Mouse (Mus musculus): ENCODE measurements around the gene Itm2b.

Itm2b gene

DNA sequence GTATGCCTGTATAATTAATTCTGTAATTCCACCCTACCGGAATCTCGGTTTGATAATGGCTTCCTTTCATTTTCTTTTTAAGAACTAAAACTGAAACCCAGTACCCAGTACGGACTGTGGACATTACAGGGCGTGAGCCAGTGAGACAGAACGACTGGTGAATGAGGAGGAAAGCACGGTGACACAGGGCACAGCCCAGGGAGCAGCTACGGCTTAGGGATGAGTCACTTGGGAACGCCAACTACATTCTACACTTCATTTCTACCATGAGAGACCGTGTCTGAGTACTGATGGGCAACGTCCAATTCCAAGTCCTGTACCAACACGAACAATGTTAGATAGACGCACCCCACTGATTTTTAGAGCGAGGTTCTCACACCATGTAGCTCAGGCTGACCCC lies 16.1 kb downstream of the Itm2b start:
- no peak for DNase-seq (ENCODE audit: low spot score)

DNA sequence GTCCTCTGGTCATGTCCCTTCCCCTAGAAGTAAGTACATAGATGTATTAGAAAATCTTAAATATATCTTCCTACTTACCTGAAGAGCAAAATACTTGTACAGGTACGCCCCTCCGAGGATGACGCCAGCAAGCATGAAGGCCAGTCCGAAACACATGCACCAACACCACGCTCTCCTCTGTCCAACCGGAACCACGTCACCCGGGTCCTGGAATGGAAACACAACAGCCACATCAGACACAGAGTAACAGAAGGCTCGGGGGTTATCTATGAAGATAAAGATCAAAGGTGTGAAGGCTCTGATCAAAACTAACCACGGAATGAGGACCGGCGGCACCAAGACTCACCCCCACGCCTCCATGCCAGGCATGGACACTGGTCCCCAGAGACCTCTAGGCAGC lies 16.9 kb downstream of the Itm2b start:
- DNase-seq (ENCODE audit: low spot score): no peak

DNA sequence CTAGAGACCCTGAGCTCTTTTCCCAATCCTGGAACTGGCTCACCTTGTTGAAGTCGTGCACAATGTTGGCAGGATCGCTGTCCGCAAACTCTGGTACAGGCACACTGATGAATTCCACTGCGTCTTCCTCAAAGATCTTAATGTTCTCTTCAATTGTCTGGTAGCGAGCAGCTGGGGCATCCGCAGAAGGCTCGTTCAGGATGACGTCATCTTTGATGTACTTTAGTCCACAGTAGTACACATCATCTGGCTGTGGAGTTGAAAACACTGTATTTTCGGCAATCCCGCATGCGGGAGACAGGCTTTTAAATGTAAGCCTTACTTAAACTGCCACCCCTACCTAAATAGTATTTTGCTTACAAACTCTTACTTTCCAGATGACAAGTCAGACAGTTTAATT lies 18.8 kb downstream of the Itm2b start:
- no peak for DNase-seq (ENCODE audit: low spot score)

DNA sequence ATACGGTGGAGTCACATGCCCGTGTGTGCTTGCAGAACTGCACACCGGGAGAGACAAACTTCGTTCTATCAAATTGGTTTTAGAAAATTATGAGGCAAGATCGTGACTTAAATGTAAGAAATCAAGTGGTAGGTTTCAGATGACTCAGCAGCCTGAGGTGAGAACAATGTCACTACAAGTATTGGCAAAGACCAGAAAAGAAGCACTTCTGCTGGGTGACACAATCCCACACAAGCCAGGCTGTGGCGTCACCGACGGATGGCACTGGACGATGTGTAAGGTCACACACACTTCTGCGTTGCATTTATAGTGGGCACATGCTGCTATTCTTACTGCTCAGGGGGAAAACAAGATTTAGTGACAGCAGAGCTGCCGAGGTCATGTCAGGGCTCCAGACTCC lies 21.3 kb downstream of the Itm2b start:
- no peak for DNase-seq (ENCODE audit: low spot score)

DNA sequence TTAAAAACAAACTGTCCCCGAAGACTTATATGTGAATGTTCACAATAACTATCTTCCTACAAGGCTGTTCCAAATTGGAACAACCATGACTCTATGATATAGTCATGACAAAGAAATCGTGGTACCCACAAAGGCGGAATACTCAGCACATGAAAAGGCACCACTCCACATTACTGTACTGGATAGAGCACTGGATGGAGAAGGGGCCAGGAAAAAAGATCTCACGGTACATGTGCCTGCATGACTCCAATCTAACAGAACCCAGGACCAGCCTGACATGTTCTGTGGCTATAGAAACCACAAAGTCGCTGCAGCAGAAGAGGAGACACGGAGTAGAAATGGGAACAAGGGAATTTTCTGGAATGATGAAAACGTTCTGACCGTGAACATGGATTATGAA lies 30.4 kb downstream of the Itm2b start:
- no peak for DNase-seq (ENCODE audit: low spot score)

DNA sequence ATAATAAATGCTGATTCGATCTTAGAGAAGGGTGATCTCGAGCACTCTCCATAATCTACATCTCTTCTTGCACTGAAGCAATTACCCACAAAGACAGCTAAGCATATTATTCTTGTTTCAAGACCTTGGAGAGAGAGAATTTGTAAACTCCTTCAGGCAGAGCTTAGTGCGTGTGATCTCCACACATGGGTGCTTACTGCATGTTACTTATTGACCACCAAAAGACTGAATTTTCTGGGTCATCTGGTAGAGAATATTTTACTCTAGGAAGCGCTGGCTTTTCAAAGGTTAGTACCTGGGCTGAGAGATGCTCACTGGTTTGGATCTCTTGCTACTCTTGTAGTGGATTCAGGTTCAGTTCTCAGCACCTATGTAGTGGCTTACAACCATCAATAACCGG lies 34.0 kb downstream of the Itm2b start:
- DNase-seq (ENCODE audit: low spot score): no peak

DNA sequence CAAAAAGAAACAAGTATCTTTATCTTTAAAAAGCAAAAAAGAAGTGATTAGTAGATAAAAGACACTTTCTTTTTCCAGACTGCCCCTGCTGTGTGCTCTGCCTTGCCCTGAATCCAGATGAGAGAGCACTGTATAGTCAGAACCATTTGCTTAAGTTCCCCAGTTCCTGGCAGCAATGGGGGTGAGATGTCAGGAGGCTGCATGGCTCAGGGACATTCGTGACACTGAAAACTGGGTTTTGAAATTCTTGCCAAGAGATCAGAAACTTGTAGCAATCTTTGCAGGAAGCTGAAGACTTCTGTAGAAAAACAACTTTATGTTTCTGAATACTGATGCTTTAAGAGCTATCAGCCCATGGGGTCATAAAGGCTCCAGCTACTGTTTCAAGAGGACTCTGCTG lies 35.1 kb downstream of the Itm2b start:
- no peak for DNase-seq (ENCODE audit: low spot score)

DNA sequence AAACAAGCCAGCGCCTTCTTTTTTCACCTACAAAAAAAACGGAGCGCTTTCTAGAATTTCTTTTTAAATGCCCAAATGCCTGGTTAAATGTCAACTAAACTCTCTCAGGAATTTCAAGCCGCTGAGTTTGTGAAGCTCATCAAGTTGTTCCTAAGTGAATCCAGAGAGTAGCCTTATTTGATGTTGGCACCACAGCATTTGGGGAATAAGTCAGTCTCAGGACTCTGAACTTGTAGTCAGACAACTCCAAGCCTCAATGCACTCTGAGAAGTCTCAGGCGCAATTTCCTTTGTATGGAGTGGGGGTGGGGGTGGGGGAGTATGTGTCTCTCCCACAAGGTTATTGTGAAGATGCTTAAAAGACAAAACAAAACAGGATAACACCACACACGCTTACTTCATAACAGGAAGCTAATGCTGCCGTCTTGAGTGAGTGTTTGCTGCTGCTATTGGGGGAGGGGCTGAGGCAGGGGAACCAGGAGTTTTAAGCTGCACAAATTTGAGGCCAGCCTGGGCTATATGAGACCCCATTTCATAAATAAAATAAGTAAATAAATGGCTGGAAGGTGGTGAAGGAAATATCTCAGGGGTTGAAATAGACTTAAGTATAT lies 35.9 kb downstream of the Itm2b start:
- no peak for DNase-seq (ENCODE audit: low spot score)

DNA sequence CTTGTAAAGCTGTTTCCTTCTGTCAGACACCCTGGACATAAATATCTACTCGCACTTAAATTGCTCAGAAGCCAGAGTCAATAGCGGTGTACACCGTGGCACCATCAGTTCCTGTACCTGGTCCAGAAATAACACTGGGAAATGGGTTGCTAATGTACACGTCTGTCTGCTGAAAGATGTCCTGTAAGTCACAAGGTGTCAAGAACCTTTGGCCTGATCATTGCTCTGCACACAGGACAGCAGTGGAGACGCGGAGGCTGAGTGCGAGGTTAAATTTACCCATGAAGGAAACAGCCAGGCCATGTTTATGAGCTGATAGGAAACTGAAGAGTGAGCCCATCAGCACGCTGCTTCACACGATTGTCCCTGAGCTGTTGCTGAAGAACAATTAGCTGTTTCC lies 37.8 kb downstream of the Itm2b start:
- DNase-seq (ENCODE audit: low spot score): no peak

DNA sequence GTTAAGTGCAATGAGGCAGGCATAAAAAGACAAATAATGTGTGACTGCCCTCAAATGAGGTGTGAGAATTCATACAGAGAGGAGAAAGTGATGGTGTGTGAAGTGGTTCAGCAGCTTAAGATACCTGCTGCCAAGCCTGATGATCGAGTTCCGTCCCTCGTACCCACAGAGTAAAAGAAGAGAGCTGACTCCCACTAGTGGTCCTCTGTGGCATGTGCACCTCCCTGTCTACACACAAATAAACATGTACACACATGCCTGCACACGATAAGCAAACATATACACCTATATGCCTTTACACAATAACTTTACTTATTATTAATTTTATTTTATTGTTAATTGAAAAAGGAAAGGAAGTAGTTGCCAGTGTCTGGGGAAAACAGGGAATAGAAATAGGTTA lies 39.5 kb downstream of the Itm2b start:
- DNase-seq (ENCODE audit: low spot score): no peak

DNA sequence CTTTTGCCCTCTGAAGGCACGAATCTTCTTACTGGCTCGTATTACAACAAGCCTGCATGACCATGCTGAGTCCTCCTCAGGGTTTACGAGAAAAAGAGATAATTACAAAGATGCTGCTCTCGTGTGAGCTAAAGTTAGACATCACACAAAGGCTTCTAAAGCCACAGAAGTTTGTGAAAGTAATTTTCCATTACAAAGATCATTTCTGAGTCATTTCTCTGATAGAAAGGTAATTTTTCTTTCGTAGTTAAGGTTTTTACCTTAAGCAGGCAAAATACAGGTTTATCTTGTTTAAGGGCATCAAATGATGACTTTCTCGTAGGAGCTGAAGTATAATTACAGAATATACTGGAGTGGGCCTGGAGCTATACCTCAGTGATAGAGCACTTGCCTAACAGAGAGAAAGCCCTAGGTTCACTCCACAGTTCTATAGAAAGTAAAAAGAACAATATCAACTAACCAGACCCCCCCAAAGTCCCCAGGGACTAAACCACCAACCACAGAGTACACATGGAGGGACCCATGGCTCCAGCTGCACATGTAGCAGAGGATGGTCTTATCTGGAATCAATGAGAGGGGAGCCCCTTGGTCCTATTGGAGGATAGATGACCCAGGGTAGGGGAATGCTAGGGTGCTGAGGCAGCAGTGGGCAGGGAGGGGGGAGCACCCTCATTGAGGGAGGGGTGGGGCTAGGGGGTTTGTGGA lies 44.9 kb downstream of the Itm2b start:
- no peak for DNase-seq (ENCODE audit: low spot score)

DNA sequence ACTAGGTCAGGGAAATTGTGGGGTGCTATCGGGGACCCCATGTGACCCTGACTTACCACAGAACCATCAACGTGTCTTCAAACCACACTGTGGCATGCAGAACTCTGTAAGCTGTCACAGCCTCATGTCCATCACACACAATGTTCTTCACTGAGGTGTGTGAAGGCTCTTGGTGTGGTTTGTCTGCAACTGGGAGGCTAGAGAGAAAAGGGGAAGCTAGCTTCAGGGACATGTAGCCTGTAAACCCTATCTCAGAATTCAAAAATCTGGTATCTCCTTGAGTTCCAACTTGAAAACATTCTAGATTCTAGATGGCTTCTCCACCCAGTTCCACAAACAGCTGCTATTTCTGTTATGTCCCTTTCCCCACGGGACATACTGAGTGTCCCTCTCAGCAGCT lies 45.5 kb downstream of the Itm2b start:
- DNase-seq (ENCODE audit: low spot score): no peak

DNA sequence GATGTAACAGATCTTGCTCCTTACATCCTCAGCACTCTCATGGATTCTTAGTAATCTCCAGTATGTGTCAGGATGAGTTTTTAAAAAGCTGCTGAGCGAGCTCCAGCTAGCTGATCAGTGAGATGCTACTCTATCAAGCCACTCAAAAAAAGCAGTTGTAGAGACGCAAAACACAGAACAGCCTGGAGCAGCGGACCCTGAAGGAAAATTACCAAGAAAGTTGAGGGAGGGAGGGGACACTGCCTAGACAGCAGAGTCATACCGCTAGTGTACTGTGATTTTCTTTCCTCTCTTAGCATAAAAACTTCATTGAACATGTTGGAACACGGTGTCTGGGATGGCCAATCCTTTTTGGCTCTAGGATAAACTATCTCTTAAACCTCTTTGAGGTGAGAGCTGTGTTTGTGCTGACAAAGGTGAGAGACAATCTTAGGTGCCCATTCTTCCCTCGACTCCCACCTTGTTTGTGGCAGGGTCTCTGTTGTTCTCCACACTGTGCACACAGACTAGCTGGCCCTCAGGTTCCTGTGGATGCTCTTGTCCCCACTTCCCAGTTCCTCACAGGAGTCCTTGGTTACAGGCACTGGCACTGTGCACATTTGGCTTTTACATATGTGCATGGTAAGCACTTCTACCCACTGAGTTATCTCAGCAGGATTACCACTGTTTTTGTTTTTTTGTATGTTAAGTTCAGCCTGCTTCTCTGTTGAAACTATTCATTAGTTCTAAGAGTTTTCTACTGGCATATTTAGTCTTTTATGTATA lies 48.6 kb downstream of the Itm2b start:
- DNase-seq (ENCODE audit: low spot score): no peak

DNA sequence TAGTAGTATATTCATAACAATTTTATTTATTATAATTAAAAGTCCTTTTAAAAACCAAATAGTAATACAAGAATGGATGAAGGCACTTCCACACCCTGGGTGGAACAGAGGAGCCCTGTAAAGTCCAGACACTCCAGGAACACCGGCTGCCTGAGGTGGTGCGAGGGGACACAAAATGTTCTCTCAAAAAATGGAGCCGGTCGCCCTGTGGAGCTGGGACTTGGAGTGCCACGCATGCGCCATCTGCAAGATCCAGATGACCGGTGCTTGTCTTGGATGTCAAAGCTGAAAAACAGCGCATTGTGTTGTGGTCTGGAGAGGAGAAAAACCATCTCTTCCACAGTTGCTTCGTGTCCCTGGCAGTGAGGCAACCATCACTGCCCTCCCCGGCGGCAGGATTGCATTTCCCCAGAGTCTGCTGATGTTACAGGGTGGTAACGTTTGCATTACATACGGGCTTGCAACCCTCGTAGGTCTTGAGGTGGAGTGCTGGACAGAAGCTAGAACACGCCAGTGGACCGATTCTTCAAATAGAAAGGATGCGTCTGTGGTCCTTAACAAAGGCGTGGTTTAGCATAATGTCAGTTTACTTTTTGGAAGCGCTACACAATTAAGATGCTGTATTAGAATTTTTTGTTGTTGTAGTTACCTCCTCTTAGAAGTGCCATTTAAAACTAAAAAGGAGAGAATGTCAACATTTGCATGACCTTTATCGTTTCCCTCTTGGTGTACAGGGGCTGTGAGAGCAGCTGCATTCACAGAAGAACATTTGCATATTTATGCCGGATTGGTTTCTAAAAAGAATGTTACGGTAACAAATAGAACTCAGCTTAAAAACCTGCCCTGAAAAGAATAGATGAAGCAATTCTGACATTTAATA lies 49.9 kb downstream of the Itm2b start:
- DNase-seq (ENCODE audit: low spot score): no peak

DNA sequence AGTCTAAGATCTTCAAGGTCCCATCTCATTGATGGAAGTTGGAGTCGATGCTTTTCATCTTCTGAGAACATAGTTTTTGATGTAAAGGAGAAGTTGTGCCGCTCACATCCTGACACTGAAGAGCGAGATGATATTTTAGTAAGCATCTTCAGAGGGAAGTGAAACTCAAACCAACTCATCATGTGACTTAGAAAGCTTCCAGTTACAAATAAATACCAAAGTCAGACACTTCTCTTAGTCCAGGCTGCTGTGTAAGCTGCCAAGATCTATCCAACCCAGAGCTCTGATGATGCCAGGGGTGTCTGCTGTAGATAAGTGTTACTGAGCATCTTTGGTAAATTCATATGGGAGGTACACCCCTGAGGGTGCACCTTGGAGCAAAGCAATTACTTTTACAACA lies 51.2 kb downstream of the Itm2b start:
- DNase-seq (ENCODE audit: low spot score): no peak

DNA sequence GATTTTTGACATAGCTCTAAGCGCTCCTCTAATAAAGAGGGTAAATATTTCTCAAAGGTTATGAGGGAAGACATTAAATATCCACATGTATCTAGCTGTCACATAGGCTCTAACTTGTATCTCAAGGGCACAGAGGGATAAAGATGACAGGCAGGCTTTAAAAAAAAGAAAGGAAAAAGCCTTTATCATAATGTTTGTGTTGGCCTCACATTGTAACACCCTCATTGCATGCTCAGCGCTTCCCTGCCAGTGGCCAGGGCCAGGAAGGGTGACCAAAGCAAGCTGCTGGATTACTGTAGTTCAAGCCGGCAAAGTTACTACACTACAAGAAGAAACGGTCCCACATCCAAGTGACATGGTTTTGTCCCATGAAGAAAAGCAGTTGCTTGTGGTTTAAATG lies 53.7 kb downstream of the Itm2b start:
- no peak for DNase-seq (ENCODE audit: low spot score)

DNA sequence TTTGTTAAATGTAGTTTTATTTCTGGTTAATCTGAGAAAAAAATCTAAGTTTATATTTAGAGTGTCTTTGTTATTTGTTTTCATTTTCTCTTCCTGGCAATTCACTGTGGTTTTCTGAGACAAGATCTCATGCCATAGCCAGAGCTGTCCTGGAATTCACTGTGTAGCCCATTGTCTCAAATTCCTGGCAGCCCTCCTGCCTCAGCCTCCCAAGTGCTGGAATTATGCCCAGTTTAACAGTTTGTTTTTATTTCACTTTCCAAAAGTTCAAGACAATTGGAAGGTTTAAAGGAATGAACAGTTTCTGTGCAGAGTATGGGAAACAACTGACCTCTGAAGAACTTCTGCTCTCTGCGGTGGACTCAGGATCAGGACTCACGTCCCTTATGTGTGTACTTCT lies 55.2 kb downstream of the Itm2b start:
- DNase-seq (ENCODE audit: low spot score): no peak

DNA sequence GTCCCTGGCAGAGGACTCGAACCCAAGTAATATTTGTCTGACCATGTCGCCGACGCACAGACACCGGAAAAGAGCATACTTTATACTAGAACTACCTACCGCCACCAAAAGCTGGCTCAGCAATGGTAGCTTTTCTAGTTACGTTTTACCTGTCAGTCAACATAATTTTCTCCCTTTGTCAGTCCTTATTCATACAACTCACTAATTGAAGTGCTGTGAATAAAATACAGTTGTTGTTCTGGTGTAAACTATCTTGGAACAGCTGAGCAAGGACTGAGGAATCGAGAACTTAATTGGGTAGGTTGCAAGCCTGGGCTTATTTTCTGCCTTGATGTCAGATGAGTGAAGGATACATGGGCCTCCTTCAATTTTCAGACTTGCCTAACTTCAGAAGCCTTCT lies 58.6 kb downstream of the Itm2b start:
- no peak for DNase-seq (ENCODE audit: low spot score)

DNA sequence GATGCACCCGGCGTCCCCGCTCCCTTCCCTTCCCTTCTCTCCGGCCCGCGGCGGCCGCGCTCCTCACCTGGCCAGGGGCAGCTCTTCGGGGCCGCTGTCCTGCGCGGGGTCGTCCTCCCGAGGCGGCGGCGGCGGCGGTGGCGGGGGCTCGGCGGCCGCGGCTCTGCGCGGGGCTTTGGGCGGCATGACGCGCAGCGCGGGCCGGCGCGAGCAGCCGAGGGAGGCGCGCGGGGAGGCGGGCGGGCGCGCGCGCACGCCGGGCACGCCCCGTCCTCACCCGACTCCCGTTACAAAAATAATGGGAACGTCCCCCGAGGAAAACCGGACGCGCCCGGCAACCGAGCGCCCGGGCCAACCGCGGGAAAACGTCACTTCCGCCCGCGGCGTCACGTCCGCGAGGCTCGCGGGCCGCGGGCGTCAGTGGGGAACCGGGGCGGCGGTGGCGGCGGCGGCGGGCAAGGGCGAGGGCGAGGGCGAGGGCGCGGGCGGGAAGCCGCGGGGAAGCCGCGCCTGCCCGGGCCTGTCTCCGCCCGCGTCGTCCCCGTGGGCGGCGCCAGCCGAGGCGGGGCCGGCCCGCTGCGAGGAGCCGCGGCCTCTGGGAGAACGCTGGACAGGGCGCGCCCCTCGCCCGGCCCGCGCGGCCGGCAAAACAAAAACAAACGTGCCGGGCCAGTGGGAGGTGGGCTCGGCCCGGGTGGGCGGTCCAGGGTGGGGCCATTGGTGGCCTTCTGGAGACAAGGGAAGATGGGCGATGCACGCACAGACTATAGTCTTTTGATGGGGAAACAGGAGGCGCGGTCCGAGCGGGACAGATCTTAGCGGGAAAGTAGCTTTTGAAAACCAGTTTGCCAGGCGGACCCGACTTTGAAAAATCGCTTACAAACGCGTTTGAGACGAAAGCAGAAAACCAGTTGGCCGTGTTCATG lies 59.4 kb downstream of the Itm2b start, which contains the start of gene Rb1:
Gene Rb1 (minus strand): TSS at position 367 of the 926 bp plus-strand sequence.
- peak; percentile 83 for DNase-seq (ENCODE audit: low spot score)

DNA sequence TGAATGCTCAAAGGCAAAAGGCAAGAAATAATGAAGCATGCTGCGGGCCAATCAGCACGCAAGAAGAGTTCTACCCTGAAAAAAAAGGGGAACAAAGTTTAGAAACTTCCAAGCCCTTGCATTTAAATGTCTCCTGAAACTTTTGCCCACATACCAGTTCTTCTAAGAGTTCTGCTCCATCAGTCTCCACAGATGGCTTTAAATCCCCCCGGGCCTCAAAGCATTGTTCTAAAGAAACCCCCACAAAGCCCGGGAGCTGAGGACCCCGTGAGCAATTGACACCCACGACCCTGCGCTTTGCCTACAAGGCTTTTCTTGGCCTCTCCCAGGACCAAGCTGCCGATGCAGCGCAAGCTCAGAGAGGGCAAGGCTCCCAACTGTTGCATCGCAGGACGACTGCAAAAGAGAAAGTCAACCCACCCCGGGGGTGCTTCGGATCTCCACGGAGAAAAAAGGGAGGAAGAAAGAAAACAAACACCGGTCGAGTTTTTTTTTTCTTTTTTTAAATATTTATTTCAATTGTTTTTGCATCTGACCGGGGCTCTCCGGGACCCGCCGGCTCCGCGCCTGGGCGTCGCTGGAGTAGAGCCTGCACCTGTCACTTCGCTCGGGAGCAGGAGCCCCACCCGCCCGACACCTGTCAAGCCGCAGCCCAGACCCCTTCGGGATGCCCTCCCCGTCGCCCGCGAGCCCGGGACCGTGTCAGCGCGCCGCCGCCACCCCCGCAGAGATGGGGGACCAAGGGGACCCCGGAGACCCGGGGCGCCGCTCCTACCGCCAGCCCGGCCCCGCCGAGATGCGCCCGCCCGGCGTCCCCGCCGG lies 60.2 kb downstream of the Itm2b start:
- peak; percentile 25 for DNase-seq (ENCODE audit: low spot score)

Data from urinary bladder, postnatal 14 days (tissue).